Mouse (Mus musculus) forebrain, embryonic 11.5 days (tissue): ENCODE measurements at regions not wholly inside any gene's neighbourhood (a gene's known extent, or its start where the extent isn't known, plus 50 kb on each side); places are given as distances from the start of the nearest gene placed in this dataset.

Experiments used
- ATAC-seq: fragments of 200-750 bp; cut with Nextera tagmentation; replicated peaks from 2 replicates; pipeline ENCODE4 v1.8.0; 2017; ENCODE audit warnings: moderate TSS enrichment; ENCODE audit not compliant: low FRiP score
- DNase-seq: peaks from one replicate; pipeline ENCODE4 v3.0.0-alpha.2; 2017; ENCODE audit warnings: low spot score
- H3K27ac ChIP-seq: fragments of 300-500 bp; sonication (generic); 2 replicates; pipeline ENCODE4 v1.5.1; 2014; ENCODE audit warnings: low read depth, low read length
- H3K27me3 ChIP-seq: fragments of 300-500 bp; sonication (generic); 2 replicates; pipeline ENCODE4 v1.6.1; 2014; ENCODE audit warnings: mild to moderate bottlenecking, low read length, mixed read lengths; ENCODE audit not compliant: control insufficient read depth, insufficient read depth
- H3K36me3 ChIP-seq: fragments of 300-500 bp; sonication (generic); 2 replicates; pipeline ENCODE4 v1.6.1; 2014; ENCODE audit warnings: mild to moderate bottlenecking, low read length, moderate library complexity, mixed read lengths; ENCODE audit not compliant: control insufficient read depth, insufficient read depth
- H3K4me1 ChIP-seq: fragments of 300-500 bp; sonication (generic); replicated peaks from 2 replicates; pipeline ENCODE4 v1.6.1; 2014; ENCODE audit warnings: low read length, mixed read lengths; ENCODE audit not compliant: control insufficient read depth, insufficient read depth
- H3K4me2 ChIP-seq: fragments of 300-500 bp; sonication (generic); 2 replicates; pipeline ENCODE4 v1.6.1; 2014; ENCODE audit warnings: low read depth, mild to moderate bottlenecking, low read length, moderate library complexity, mixed read lengths; ENCODE audit not compliant: severe bottlenecking
- H3K4me3 ChIP-seq: fragments of 300-500 bp; sonication (generic); 2 replicates; pipeline ENCODE4 v1.5.1; 2014; ENCODE audit warnings: low read depth, low read length
- H3K9ac ChIP-seq: fragments of 300-500 bp; sonication (generic); 2 replicates; pipeline ENCODE4 v1.6.1; 2014; ENCODE audit warnings: low read length
- H3K9me3 ChIP-seq: fragments of 300-500 bp; sonication (generic); 2 replicates; pipeline ENCODE4 v1.6.1; 2016; ENCODE audit warnings: low read length, mixed read lengths; ENCODE audit not compliant: control insufficient read depth
- WGBS: fragments of 180-500 bp; shearing (Covaris S2); extraction: QIAGEN DNeasy Blood & Tissue Kit; methylation state at CpG from one replicate; pipeline ENCODE4 v1.1.7; 2014; 5-methylcytosine and 5-hydroxymethylcytosine counted together

- Histone ChIP-seq H3K4me3 (no peak overlapping the region), H3K27ac (no peak overlapping the region), H3K4me1 (no peaks in the 10 kb centered on the region), H3K36me3 (no peaks in the 10 kb centered on the region), H3K9me3 (no peaks in the 10 kb centered on the region), H3K9ac (no peak overlapping the region), H3K27me3 (no peaks in the 10 kb centered on the region), H3K4me2 (no peak overlapping the region)
- no peak for DNase-seq
- WGBS = 91% methylated on average over 2 of the region's 2 CpGs
- ATAC-seq = no peak
Measured at GRCm38 (mm10) chrX:9738904-9739303, 76.1 kb upstream of the Dynlt3 start.

DNA sequence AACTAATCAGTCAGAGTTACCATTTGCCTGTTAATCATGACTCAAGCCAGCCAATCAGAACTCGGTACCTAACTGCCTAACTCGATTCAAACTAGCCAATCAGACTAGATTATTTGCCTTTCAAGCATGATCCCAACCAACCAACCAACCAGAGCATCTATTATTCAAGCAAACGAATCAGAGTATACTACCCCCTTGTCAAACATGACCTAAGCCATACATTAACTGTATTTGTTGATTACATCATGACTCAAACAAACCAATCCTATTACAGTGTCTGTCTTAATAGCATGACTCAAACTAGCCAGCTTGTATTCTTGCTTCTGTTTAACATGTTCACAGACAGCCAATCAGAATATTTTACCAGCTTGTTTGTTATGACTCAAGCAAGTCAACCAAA is 79.7 kb upstream of the Dynlt3 start:
- no peaks in the 10 kb centered on the region for H3K27me3 ChIP-seq
- no peak overlapping the region for H3K9ac ChIP-seq
- WGBS = 69% methylated on average over 3 of the region's 3 CpGs
- H3K9me3 ChIP-seq = no peaks in the 10 kb centered on the region
- H3K4me3 ChIP-seq = no peak overlapping the region
- DNase-seq (no peak), ATAC-seq (no peak)
- no peak overlapping the region for H3K27ac ChIP-seq
- H3K4me2 ChIP-seq = no peak overlapping the region
- H3K36me3 ChIP-seq = no peaks in the 10 kb centered on the region
- H3K4me1 ChIP-seq = no peaks in the 10 kb centered on the region

- Histone ChIP-seq H3K4me1 (no peaks in the 10 kb centered on the region), H3K36me3 (no peaks in the 10 kb centered on the region), H3K27me3 (no peaks in the 10 kb centered on the region), H3K4me3 (peak overlapping the region; percentile 30), H3K27ac (no peak overlapping the region), H3K9me3 (no peaks in the 10 kb centered on the region), H3K9ac (peak overlapping the region; percentile 29; the same call in 1 of the 2 replicates), H3K4me2 (peak overlapping the region; percentile 40; the same call in 1 of the 2 replicates)
- 24% methylated on average over 21 of the region's 27 CpGs for WGBS
- DNase-seq (peak; percentile 71), ATAC-seq (peak; percentile 64)
Measured at GRCm38 (mm10) chrX:9747305-9747938, 84.6 kb upstream of the Dynlt3 start.

- Histone ChIP-seq H3K36me3 (no peaks in the 10 kb centered on the region), H3K4me1 (no peaks in the 10 kb centered on the region), H3K4me2 (no peak overlapping the region), H3K27me3 (no peaks in the 10 kb centered on the region), H3K27ac (no peak overlapping the region), H3K4me3 (no peak overlapping the region), H3K9ac (no peak overlapping the region), H3K9me3 (no peaks in the 10 kb centered on the region)
- 80% methylated on average over 5 of the region's 5 CpGs for WGBS
- DNase-seq (no peak), ATAC-seq (no peak)
Measured at GRCm38 (mm10) chrX:9752954-9753572, 90.3 kb upstream of the Dynlt3 start.

- no peak overlapping the region for H3K27ac ChIP-seq
- ATAC-seq (no peak), DNase-seq (no peak)
- no peaks in the 10 kb centered on the region for H3K4me1 ChIP-seq
- no peaks in the 10 kb centered on the region for H3K36me3 ChIP-seq
- no peak overlapping the region for H3K4me3 ChIP-seq
- H3K27me3 ChIP-seq = no peaks in the 10 kb centered on the region
- H3K4me2 ChIP-seq = no peak overlapping the region
- H3K9ac ChIP-seq = no peak overlapping the region
- H3K9me3 ChIP-seq = no peaks in the 10 kb centered on the region
Measured at GRCm38 (mm10) chrX:9769540-9769939, 77.2 kb upstream of the Hypm start.

DNA sequence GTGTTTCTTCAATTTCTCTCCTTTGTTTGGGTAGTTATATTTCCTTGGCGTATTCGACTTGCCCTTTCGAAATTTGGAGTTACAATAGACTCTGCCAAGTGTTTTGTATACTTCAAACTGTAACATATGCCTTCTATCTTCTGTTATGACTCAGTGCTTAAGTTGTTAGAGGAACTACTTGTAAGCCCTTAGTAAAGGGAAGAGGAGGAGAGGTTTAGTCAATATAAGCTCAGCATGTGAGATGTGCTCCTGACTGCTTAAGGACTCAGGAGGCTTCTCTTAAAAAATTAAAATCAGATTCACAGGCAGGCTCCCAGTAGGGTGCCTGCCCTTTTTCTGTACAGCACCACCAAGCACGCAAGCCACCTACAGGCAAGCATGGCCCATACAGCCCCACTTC is 69.2 kb upstream of the Hypm start:
- ATAC-seq (no peak), DNase-seq (no peak)
- H3K4me3 ChIP-seq = no peak overlapping the region
- H3K9me3 ChIP-seq = no peaks in the 10 kb centered on the region
- 85% methylated on average over 4 of the region's 4 CpGs for WGBS
- no peaks in the 10 kb centered on the region for H3K4me1 ChIP-seq
- no peaks in the 10 kb centered on the region for H3K27me3 ChIP-seq
- no peak overlapping the region for H3K27ac ChIP-seq
- H3K36me3 ChIP-seq = no peaks in the 10 kb centered on the region
- H3K9ac ChIP-seq = no peak overlapping the region
- no peak overlapping the region for H3K4me2 ChIP-seq

- H3K4me3 ChIP-seq = no peak overlapping the region
- no peaks in the 10 kb centered on the region for H3K9me3 ChIP-seq
- H3K4me2 ChIP-seq = no peak overlapping the region
- no peaks in the 10 kb centered on the region for H3K36me3 ChIP-seq
- H3K4me1 ChIP-seq = no peaks in the 10 kb centered on the region
- H3K27me3 ChIP-seq = no peaks in the 10 kb centered on the region
- no peak for ATAC-seq
- H3K27ac ChIP-seq = no peak overlapping the region
- H3K9ac ChIP-seq = no peak overlapping the region
- no peak for DNase-seq
- 71% methylated on average over 3 of the region's 3 CpGs for WGBS
Measured at GRCm38 (mm10) chrX:9789542-9789941, 57.2 kb upstream of the Hypm start.
